Mouse (Mus musculus) heart, embryonic 12.5 days (tissue): ENCODE measurements around the gene Desi1. TPM values are rescaled to one million over a fixed set of nuclear protein-coding genes. Genes with fewer than 3 reads are reported as not detected.

Experiments
- ATAC-seq: fragments of 200-750 bp; cut with Nextera tagmentation; 2 replicates; pipeline ENCODE4 v1.8.0; 2017; ENCODE audit warnings: moderate TSS enrichment, moderate library complexity; ENCODE audit not compliant: insufficient number of reproducible peaks, low FRiP score
- H3K27ac ChIP-seq: fragments of 300-500 bp; sonication (generic); 2 replicates; pipeline ENCODE4 v1.5.1; 2016; ENCODE audit warnings: mild to moderate bottlenecking, moderate library complexity; ENCODE audit not compliant: poor library complexity, severe bottlenecking
- H3K27me3 ChIP-seq: fragments of 300-500 bp; sonication (generic); replicated peaks from 2 replicates; pipeline ENCODE4 v1.6.1; 2016; ENCODE audit warnings: mild to moderate bottlenecking, moderate library complexity
- H3K36me3 ChIP-seq: fragments of 300-500 bp; sonication (generic); 2 replicates; pipeline ENCODE4 v1.6.1; 2016; ENCODE audit warnings: mild to moderate bottlenecking, moderate library complexity
- H3K4me1 ChIP-seq: fragments of 300-500 bp; sonication (generic); replicated peaks from 2 replicates; pipeline ENCODE4 v1.6.1; 2016; ENCODE audit warnings: mild to moderate bottlenecking
- H3K4me2 ChIP-seq: fragments of 300-500 bp; sonication (generic); 2 replicates; pipeline ENCODE4 v1.6.1; 2016; ENCODE audit warnings: mild to moderate bottlenecking, moderate library complexity
- H3K4me3 ChIP-seq: fragments of 300-500 bp; sonication (generic); 2 replicates; pipeline ENCODE4 v1.5.1; 2016; ENCODE audit warnings: mild to moderate bottlenecking
- H3K9ac ChIP-seq: fragments of 300-500 bp; sonication (generic); 2 replicates; pipeline ENCODE4 v1.6.1; 2016; ENCODE audit warnings: mild to moderate bottlenecking, moderate library complexity
- H3K9me3 ChIP-seq: fragments of 300-500 bp; sonication (generic); replicated peaks from 2 replicates; pipeline ENCODE4 v1.6.1; 2016; ENCODE audit warnings: mild to moderate bottlenecking, moderate library complexity
- WGBS: fragments of 180-500 bp; shearing (Covaris S2); methylation state at CpG from one replicate; pipeline ENCODE4 v1.1.7; 2016; 5-methylcytosine and 5-hydroxymethylcytosine counted together
- polyA plus RNA-seq: library from polyadenylated mRNA; unstranded; fragments of >200 nt; fragmentation: Nextera tagmentation; extraction: Ambion mirVana; gene quantifications from 2 replicates; pipeline ENCODE4 v1.2.1, GENCODE M21; 2016

Gene Desi1
- polyA plus RNA-seq, 1 experiment from 2014 or later, result 22.8 TPM

DNA sequence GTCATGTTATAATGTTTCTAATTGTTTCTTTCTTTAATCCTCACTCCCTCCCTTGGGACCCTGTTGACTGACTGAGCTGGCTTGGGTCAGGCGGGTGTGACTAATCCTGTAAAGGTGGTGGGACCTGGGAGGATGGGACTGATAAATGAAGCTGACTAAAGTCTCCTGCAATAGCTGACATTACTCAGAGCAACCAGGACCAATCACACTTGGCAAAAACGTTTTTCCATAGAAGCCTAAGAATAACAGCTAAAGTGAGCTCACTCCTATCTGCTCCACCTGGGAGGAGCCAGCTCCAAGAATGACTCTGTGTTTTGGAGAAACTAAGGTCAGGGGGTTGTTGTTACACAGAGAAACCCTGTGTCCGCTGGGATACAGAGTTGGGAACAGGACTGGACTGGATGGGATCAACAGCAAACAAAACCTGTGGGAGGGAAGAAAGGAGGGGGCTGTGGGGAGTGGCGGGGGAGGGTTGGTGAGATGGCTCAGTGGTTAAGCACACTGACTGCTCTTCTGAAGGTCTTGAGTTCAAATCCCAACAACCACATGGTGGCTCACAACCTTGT lies 68.6 kb downstream of the Desi1 start:
- H3K4me3 ChIP-seq, result no peak overlapping the region

DNA sequence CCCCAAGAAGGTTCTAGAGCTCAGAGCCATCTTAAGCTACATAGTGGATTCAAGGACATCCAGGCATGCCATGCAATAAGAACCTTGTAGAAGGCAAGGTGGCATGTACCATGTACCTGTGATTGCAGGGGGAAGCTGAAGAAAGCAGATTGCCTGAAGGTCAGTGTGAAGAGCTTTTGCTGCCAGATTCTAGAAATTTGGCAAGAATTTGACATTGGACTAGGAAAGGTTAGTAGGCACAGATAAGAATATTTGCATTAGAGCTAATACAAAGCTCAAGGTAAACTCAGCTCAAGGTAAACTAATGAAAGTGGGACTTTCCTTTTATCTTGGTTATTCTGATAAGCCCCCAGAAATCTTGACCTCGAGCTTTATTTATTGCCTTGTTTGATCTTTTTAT lies 69.4 kb downstream of the Desi1 start:
- no peak for ATAC-seq
- Histone ChIP-seq H3K27ac (no peak overlapping the region), H3K4me1 (no peaks in the 10 kb centered on the region), H3K4me2 (no peak overlapping the region), H3K27me3 (no peaks in the 10 kb centered on the region), H3K4me3 (no peak overlapping the region), H3K9me3 (no peaks in the 10 kb centered on the region), H3K36me3 (no peaks in the 10 kb centered on the region), H3K9ac (no peak overlapping the region)
- 45% methylated on average over 1 of the region's 1 CpGs for WGBS

More for the DNA sequence above, 68.6 kb downstream of the Desi1 start:
- Histone ChIP-seq H3K9ac (no peak overlapping the region), H3K27me3 (no peaks in the 10 kb centered on the region), H3K4me2 (no peak overlapping the region), H3K4me1 (no peaks in the 10 kb centered on the region), H3K27ac (no peak overlapping the region), H3K9me3 (no peaks in the 10 kb centered on the region), H3K36me3 (no peaks in the 10 kb centered on the region)
- WGBS, result 50% methylated on average over 4 of the region's 4 CpGs
- no peak for ATAC-seq

DNA sequence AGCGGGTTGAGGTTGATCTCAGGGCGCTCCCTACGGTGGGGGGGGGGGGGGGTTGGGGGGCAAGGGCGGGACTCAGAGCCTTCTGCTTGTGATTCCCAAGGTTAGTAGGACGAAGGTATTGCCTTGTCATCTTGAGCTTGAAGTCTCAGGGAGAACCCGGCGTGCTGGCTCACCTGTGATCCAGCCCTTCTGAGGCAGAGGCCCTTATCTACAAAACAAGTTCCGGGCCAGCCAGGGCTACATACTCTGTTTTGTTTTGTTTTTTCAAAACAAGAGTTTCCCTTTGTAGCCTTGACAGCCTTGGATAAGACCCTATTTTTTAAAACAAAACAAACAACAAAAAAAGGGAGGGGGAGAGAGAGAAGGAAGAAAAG lies 72.6 kb downstream of the Desi1 start:
- Histone ChIP-seq H3K27me3 (no peaks in the 10 kb centered on the region), H3K4me3 (peak overlapping the region; percentile 56), H3K36me3 (no peaks in the 10 kb centered on the region), H3K4me1 (no peaks in the 10 kb centered on the region), H3K9ac (no peak overlapping the region; the same call in 1 of the 2 replicates), H3K27ac (no peak overlapping the region; the same call in 1 of the 2 replicates), H3K9me3 (no peaks in the 10 kb centered on the region), H3K4me2 (peak overlapping the region; percentile 92)
- ATAC-seq, result peak; percentile 75
- WGBS, result under 1% methylated on average over 7 of the region's 8 CpGs

DNA sequence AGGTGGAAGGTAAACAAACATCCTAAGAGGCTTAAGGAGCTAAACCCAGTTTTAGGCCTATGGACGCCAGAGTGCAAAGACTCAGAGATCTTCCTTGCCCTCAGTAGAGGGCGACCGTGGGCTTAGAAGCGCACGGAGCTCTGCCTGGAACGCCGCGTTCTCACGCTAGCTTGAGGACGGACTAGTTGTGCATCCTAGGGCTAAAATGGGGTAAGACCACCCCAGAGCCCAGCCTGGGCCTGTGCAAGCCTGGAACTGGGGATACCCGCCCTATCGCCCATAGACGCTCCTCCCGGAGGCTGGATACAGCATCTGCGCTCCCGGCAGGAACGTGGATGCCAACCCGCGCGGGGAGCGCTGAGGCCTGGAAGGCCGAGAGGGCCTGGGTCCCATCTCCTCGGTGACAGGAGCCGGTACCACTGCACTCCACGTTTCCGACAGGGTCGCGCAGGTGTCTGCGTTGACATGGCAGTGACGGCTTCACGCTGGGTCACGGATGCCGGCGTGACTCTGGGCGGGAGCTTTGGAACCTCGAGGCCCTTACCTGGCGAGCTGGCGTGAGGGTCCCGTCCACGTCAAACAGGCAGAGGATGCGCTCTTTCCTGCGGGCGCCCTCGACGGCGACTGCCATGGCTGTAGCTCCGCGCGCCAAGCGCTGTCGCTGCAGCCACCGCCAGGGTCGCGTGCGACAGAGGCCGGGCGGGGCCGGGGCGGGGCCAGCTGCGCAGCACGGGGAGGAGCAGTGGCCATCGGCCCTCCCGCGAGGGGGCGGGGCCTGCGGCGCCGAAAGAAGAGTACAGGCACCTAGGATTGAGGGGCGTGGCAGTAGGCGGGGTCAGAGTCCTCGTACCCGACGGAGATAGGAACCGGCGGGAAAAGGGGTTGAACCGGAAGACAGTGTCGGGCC lies 73.2 kb downstream of the Desi1 start, which contains the start of gene Pmm1:
Gene Pmm1, minus strand, starts transcription at position 760 of the 907 bp plus-strand sequence.
- Histone ChIP-seq H3K36me3 (no peaks in the 10 kb centered on the region), H3K4me3 (peak within 1 kb of the TSS; percentile 56), H3K4me2 (peak within 1 kb of the TSS; percentile 92), H3K4me1 (no peaks in the 10 kb centered on the region), H3K9ac (peak within 1 kb of the TSS; percentile 70), H3K27ac (peak within 1 kb of the TSS; percentile 31), H3K9me3 (no peaks in the 10 kb centered on the region), H3K27me3 (no peaks in the 10 kb centered on the region)
- WGBS, result under 1% methylated on average over 76 of the region's 77 CpGs
- peak; percentile 99 for ATAC-seq

DNA sequence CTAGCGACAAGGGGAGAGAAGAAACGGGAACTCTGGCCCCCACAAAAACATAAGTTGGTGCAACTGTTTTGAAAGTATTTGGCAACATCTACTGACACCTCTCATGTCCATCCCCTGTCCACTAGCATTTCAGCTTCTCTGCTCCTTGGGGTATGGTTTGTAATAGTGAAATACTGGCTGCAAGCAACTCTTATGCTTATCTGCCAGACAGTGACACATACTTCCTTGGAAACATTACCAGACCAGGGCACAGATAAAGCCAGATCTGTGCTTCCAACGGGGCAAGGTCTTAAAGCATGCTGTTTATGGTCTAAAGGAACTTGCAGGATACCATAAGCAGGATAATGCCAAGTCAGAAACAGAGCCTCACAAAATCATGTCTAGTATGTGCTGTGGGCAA lies 74.8 kb downstream of the Desi1 start:
- Histone ChIP-seq H3K4me1 (no peaks in the 10 kb centered on the region), H3K27ac (no peak overlapping the region), H3K9me3 (no peaks in the 10 kb centered on the region), H3K4me3 (no peak overlapping the region), H3K9ac (no peak overlapping the region), H3K36me3 (peaks cover 12% of the 10 kb centered on the region; the same call in 1 of the 2 replicates), H3K4me2 (no peak overlapping the region), H3K27me3 (no peaks in the 10 kb centered on the region)
- WGBS, result 52% methylated on average over 3 of the region's 3 CpGs
- ATAC-seq, result no peak

DNA sequence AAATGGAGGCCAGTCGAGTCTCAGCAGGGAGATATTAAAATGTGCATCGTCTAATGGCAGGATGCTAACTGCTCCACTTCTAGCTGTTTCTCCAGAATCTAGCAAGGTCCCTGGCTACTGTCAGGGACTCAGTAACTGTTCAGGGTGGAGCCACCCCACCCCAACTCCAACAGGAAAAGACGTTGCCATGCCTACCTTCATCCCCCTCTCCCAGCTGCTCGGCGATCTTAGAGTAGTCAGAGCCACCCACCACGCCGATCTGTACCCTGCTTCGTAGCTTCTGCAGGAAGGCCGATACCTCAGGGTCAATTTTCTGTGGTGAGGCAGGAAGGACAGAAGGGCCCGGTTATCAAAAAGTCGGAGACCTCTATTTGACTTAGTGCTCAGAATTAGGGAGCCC lies 76.1 kb downstream of the Desi1 start:
- Histone ChIP-seq H3K9ac (no peak overlapping the region), H3K4me2 (no peak overlapping the region), H3K9me3 (no peaks in the 10 kb centered on the region), H3K4me1 (no peaks in the 10 kb centered on the region), H3K36me3 (peaks cover 12% of the 10 kb centered on the region; the same call in 1 of the 2 replicates), H3K4me3 (no peak overlapping the region), H3K27me3 (no peaks in the 10 kb centered on the region), H3K27ac (no peak overlapping the region)
- WGBS, result 84% methylated on average over 11 of the region's 11 CpGs
- ATAC-seq, result no peak

DNA sequence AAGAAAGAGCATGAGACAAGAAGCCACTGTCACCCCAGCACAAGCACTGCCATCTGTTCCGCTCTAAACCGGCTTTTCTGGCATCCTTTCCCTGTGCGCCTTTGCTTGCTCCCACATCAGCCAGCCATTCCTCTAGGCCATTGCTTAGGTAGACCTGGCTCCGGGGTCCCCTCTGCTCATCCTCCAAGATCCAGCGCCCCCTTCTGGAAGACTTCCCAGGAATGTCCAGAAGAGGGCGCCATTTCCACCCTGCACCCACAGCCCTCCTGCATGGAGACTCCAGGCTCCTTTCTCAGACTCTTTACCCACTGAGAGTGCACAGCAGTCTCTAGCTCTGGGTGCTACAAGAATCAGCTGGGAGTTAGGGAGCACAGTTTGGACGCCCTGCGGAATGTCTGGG lies 77.2 kb downstream of the Desi1 start:
- no peaks in the 10 kb centered on the region for H3K9me3 ChIP-seq
- H3K4me3 ChIP-seq, result no peak overlapping the region
- WGBS, result 59% methylated on average over 8 of the region's 8 CpGs
- ATAC-seq, result no peak
- H3K9ac ChIP-seq, result no peak overlapping the region
- no peak overlapping the region for H3K27ac ChIP-seq
- H3K27me3 ChIP-seq, result no peaks in the 10 kb centered on the region
- H3K4me2 ChIP-seq, result no peak overlapping the region
- H3K36me3 ChIP-seq, result peaks cover 19% of the 10 kb centered on the region; the same call in 1 of the 2 replicates
- no peaks in the 10 kb centered on the region for H3K4me1 ChIP-seq

DNA sequence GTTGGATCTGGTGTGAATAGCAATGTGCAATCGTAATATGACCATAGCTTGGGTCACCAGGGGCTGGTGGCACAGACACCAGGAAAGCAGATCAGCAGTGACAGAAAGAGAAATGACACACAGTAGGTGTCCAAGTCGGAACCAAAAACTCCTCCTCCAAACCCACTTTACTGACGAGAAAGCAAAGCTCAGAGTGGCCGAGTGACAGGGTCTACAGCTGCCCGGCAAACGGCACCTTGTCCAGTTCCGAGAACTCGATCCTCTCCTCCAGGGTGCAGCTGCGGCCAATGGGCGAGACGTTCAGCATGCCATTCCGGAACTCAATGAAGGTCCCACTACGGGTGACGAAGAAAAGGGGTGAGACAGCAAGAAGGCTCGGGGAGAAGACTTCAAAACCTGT lies 78.2 kb downstream of the Desi1 start:
- no peak for ATAC-seq
- Histone ChIP-seq H3K4me2 (no peak overlapping the region), H3K9me3 (no peaks in the 10 kb centered on the region), H3K9ac (no peak overlapping the region), H3K36me3 (peaks cover 23% of the 10 kb centered on the region), H3K27me3 (no peaks in the 10 kb centered on the region), H3K4me3 (no peak overlapping the region), H3K27ac (no peak overlapping the region), H3K4me1 (no peaks in the 10 kb centered on the region)
- 88% methylated on average over 15 of the region's 15 CpGs for WGBS

DNA sequence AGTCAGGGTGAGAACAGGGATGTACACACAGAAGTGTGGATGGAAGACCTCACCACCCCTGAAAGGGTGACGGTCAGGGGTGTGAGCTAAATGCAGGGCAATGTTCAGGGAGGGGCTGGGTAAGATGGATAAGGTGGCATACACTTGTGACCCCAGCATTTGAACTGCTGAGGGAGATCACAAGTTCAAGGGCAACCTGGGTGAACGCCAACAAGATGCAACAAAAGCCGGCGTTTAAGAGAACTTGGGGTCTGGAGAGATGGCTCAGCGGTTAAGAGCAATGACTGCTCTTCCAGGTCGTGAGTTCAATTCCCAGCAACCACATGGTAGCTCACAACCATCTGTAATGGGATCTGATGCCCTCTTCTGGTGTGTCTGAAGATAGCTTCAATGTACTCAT lies 78.9 kb downstream of the Desi1 start:
- Histone ChIP-seq H3K27me3 (no peaks in the 10 kb centered on the region), H3K36me3 (peaks cover 23% of the 10 kb centered on the region), H3K4me2 (no peak overlapping the region), H3K9me3 (no peaks in the 10 kb centered on the region), H3K27ac (no peak overlapping the region), H3K4me3 (no peak overlapping the region), H3K9ac (no peak overlapping the region), H3K4me1 (no peaks in the 10 kb centered on the region)
- no peak for ATAC-seq
- WGBS, result 92% methylated on average over 6 of the region's 6 CpGs

DNA sequence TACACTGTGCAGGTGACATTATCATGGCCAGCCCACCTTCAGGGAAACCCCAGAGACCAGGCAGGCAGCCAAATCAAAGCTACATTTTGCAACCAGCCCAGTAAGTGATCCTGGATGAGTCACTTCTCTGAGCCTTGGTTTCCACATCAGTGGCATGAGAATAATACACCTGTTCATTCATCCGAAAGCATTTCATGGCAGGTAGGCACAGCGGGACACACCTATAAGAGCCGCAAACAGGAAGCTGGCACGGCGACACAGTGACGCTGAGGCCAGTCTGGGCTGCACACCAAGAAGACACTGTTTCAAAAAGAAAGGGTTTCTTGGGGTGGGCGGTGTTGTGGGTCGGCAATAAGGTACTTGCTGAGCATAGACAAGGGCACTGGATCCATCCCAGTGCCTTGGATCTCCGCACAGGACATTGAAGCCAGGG lies 79.5 kb downstream of the Desi1 start:
- Histone ChIP-seq H3K9ac (no peak overlapping the region), H3K4me3 (no peak overlapping the region), H3K27me3 (no peaks in the 10 kb centered on the region), H3K9me3 (no peaks in the 10 kb centered on the region), H3K36me3 (peaks cover 23% of the 10 kb centered on the region), H3K4me1 (no peaks in the 10 kb centered on the region), H3K27ac (no peak overlapping the region), H3K4me2 (no peak overlapping the region)
- no peak for ATAC-seq
- WGBS, result 95% methylated on average over 9 of the region's 9 CpGs

DNA sequence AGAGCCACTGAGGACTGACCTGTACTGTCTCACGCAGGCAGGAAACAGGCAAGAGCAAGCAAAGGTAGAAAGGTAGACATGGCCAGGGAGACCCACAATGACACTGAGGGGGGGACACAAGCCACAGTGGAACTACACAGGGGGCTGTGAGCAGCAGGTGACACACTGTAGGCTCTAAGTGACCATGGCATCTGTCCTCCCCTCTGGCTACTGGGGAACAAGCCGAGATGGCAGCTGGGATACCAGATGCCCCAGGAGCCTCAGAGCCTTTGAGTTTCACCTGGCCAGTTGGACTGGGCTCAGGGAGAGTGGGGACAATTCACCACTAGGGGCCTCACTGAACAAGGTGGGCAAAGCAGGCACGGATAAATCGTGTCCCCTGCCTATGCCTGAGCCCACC lies 81.4 kb downstream of the Desi1 start:
- no peak overlapping the region for H3K4me2 ChIP-seq
- H3K27me3 ChIP-seq, result no peaks in the 10 kb centered on the region
- H3K4me3 ChIP-seq, result no peak overlapping the region
- WGBS, result 83% methylated on average over 4 of the region's 4 CpGs
- H3K9me3 ChIP-seq, result 0 out of 2 replicates have a peak, but pooled peaks cover under 1% of the 10 kb centered on the region
- H3K27ac ChIP-seq, result no peak overlapping the region
- peaks cover 6% of the 10 kb centered on the region for H3K4me1 ChIP-seq
- H3K36me3 ChIP-seq, result peaks cover 23% of the 10 kb centered on the region
- no peak overlapping the region for H3K9ac ChIP-seq
- no peak for ATAC-seq
